In genomic region chr11:57916016-57916415, GRCm38 (mm10) we compare ENCODE assay signal across 12 mouse cellular contexts.
DNase-seq lines count a peak whose midpoint lies in the region; TF ChIP-seq lines count a peak whose summit lies in the region.
"Had no signal": no experiment of that assay in that cellular context is flagged by ENCODE, and none has a peak within 500 bp of the region (broad histone marks: within the 10 kb centered on the region; RNA-seq: fewer than 3 reads in every experiment).

No protein-coding gene starts in this region.

- no peak for TF ChIP-seq EP300 in heart, adult 2 months (IDR thresholded peaks at IDR 0.05; ENCODE audit: insufficient read depth, low read depth, low read length)

- intact Hi-C loops in heart, adult 2 months (cut with DNase I) = no loop called here
- intact Hi-C loops in heart, postnatal 10 days (cut with DNase I) = no loop called here
- intact Hi-C loops in left cerebral cortex, postnatal 14 days (cut with DNase I) = no loop called here
- intact Hi-C loops in left cerebral cortex, postnatal 10 days (cut with DNase I) = no loop called here

- H3K4me3 ChIP-seq in heart, embryonic 10.5 days = no peak overlapping the region
- H3K4me3 ChIP-seq in heart, adult 2 months = no peak overlapping the region
- H3K4me3 ChIP-seq in lung, adult 2 months (replicated peaks; ENCODE audit: extremely low read depth, low read depth, low read length) = no peak overlapping the region
- H3K4me3 ChIP-seq: forebrain, embryonic 13.5 days; layer of hippocampus, adult 2 months had no signal

- 13% methylated on average over 6 of the region's 6 CpGs for WGBS in heart, embryonic 10.5 days
- WGBS in heart, adult 2 months = 12% methylated on average over 6 of the region's 6 CpGs
- WGBS in lung, adult 2 months = 14% methylated on average over 6 of the region's 6 CpGs

- H3K79me2 ChIP-seq in heart, adult 2 months (replicated peaks; ENCODE audit: control insufficient read depth, insufficient read depth, low read length) = no peaks in the 10 kb centered on the region

- no peak for TF ChIP-seq POLR2A in heart, adult 2 months (IDR thresholded peaks at IDR 0.05; ENCODE audit: insufficient read depth, low read depth, low read length)
- TF ChIP-seq POLR2A in lung, adult 2 months (IDR thresholded peaks at IDR 0.05; ENCODE audit: borderline replicate concordance, extremely low read depth, low read depth, low read length) = no peak

- peak; percentile 91 for DNase-seq in heart, embryonic 10.5 days (ENCODE audit: low spot score)
- no peak for DNase-seq in heart, adult 2 months
- peak; percentile 14 to 23 for DNase-seq in lung, adult 18-20 months
- no peak for DNase-seq in lung, adult 2 months
- DNase-seq in heart, postnatal 10 days = peak; percentile 7 to 21
- peak; percentile 31 to 51 for DNase-seq in lung, postnatal 4 days
- no peak for DNase-seq in left cerebral cortex, postnatal 14 days (ENCODE audit: low spot score in 2 of 2)
- no peak for DNase-seq in left cerebral cortex, postnatal 10 days (ENCODE audit: extremely low spot score in 1 of 2, low spot score in 2 of 2)
- DNase-seq: cerebellum, postnatal 36 days; gastrocnemius, postnatal 25 days had no signal

- H3K27ac ChIP-seq in heart, embryonic 10.5 days = peak overlapping the region; percentile 80
- no peak overlapping the region for H3K27ac ChIP-seq in heart, adult 2 months
- H3K27ac ChIP-seq: forebrain, embryonic 13.5 days; layer of hippocampus, adult 2 months had no signal

- peaks cover 47% of the 10 kb centered on the region for H3K4me1 ChIP-seq in heart, embryonic 10.5 days
- H3K4me1 ChIP-seq in heart, adult 2 months (ENCODE audit: control insufficient read depth, insufficient read depth, low read length) = no peaks in the 10 kb centered on the region
- H3K4me1 ChIP-seq in lung, adult 2 months (ENCODE audit: control insufficient read depth, insufficient read depth, low read length) = no peaks in the 10 kb centered on the region
- H3K4me1 ChIP-seq: forebrain, embryonic 13.5 days had no signal

- H3K9ac ChIP-seq in heart, adult 2 months (ENCODE audit: low read depth, low read length) = no peak overlapping the region
- H3K9ac ChIP-seq: forebrain, embryonic 13.5 days had no signal

- H3K36me3 ChIP-seq in heart, embryonic 10.5 days = no peaks in the 10 kb centered on the region
- H3K36me3 ChIP-seq in heart, adult 2 months (ENCODE audit: control insufficient read depth, insufficient read depth, low read length) = no peaks in the 10 kb centered on the region

- no peak for TF ChIP-seq CTCF in heart, adult 2 months (IDR thresholded peaks at IDR 0.05)
- no peak for TF ChIP-seq CTCF in lung, adult 2 months (IDR thresholded peaks at IDR 0.05; ENCODE audit: insufficient read depth, low read length)

- no peaks in the 10 kb centered on the region for H3K27me3 ChIP-seq in heart, embryonic 10.5 days (ENCODE audit: insufficient read depth, poor library complexity, severe bottlenecking)
- H3K27me3 ChIP-seq in heart, adult 2 months (ENCODE audit: control insufficient read depth, insufficient read depth, low read length) = no peaks in the 10 kb centered on the region
- H3K27me3 ChIP-seq: forebrain, embryonic 13.5 days had no signal

- H3K9me3 ChIP-seq in heart, embryonic 10.5 days = no peaks in the 10 kb centered on the region
- H3K9me3 ChIP-seq: forebrain, embryonic 13.5 days had no signal

Comparison
In these comparisons a context has a peak if more than half of its experiments do, and no peak if none do; other contexts are left out.
1. DNase-seq: peak in heart, embryonic 10.5 days (single experiment), lung, adult 18-20 months (2 of 2), heart, postnatal 10 days (2 of 2) and lung, postnatal 4 days (2 of 2); none in heart, adult 2 months (0 of 2), lung, adult 2 months (single experiment), left cerebral cortex, postnatal 14 days (0 of 2) and left cerebral cortex, postnatal 10 days (0 of 2).